Mouse (Mus musculus): ENCODE measurements around the gene 1700001O22Rik. TPM values are rescaled to one million over a fixed set of nuclear protein-coding genes. Genes with fewer than 3 reads are reported as not detected.
A peak's percentile ranks its signal among the peaks of the same experiment; 100 is the strongest.

Gene 1700001O22Rik
- polyA plus RNA-seq, 1 experiment from 2014 or later = 2.5 TPM

DNA sequence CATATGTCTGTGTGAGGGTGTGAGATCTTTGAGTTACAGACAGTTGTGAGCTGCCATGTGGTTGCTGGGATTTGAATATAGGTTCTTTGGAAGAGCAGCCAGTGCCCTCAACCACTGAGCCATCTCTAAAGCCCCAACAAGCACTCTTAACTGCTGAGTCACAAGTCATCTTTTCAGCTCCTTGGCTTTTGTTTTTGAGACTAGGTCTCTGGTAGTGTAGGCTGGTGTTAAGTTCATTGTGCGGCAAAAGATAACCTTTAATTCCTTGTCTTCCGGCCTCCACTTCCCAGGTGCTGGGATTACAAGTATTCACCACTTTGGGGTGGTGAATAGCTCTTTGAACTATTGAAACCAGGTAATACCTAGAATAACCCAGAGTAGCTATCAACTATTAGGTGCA is 2.5 kb upstream of the 1700001O22Rik start:
- Histone ChIP-seq H3K36me3 (ENCODE audit: control insufficient read depth, insufficient read depth, low read length) (no peaks in the 10 kb centered on the region), H3K4me3 (ENCODE audit: low read depth, low read length) (no peak overlapping the region), H3K9ac (ENCODE audit: low read length) (no peak overlapping the region), H3K9me3 (ENCODE audit: control insufficient read depth, low read length) (no peaks in the 10 kb centered on the region), H3K4me2 (no peak overlapping the region), H3K27ac (ENCODE audit: low read depth, low read length) (no peak overlapping the region), H3K4me1 (ENCODE audit: control insufficient read depth, insufficient read depth, low read length) (peaks cover 19% of the 10 kb centered on the region), H3K27me3 (ENCODE audit: control insufficient read depth, insufficient read depth, low read length) (peaks cover 18% of the 10 kb centered on the region)
- DNase-seq (ENCODE audit: low spot score, missing footprints) = no peak
- no peak for ATAC-seq (ENCODE audit: low FRiP score)
- WGBS = 93% methylated on average over 2 of the region's 2 CpGs

- WGBS = 1% methylated on average over 76 of the region's 77 CpGs
- peak; percentile 96 for DNase-seq (ENCODE audit: low spot score, missing footprints)
- H3K27ac ChIP-seq (ENCODE audit: low read depth, low read length) = no peak overlapping the region
Measured at GRCm38 (mm10) chr2:30801067-30801852, 2.2 kb downstream of the 1700001O22Rik start.

DNA sequence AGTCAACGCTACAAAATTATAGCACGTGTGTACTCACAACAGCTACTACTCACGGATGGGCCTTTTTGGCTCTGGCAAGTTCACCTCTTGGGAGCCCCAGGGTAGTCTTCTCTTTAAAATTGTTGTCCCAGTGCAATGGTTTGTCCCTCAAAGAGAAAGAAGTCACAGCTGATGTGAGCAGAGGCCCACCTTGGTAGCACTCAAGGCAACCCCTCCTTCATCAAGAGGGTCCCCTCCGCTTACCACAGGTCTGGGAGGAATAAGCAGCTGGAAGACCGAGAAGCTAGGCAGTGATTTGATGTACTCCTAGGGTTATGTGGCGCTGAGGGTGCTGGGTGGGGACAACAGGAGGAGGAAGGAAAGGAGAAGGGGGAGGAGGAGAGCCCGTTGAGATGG is 2.8 kb downstream of the 1700001O22Rik start:
- Histone ChIP-seq H3K4me2 (peak overlapping the region; percentile 88), H3K27ac (ENCODE audit: low read depth, low read length) (no peak overlapping the region), H3K36me3 (ENCODE audit: control insufficient read depth, insufficient read depth, low read length) (no peaks in the 10 kb centered on the region), H3K27me3 (ENCODE audit: control insufficient read depth, insufficient read depth, low read length) (peaks cover 29% of the 10 kb centered on the region), H3K4me3 (ENCODE audit: low read depth, low read length) (peak overlapping the region; percentile 43), H3K4me1 (ENCODE audit: control insufficient read depth, insufficient read depth, low read length) (peaks cover 24% of the 10 kb centered on the region), H3K9me3 (ENCODE audit: control insufficient read depth, low read length) (no peaks in the 10 kb centered on the region), H3K9ac (ENCODE audit: low read length) (peak overlapping the region; percentile 71; the same call in 1 of the 2 replicates)
- 35% methylated on average over 7 of the region's 7 CpGs for WGBS
- ATAC-seq (ENCODE audit: low FRiP score) = no peak
- DNase-seq (ENCODE audit: low spot score, missing footprints) = peak; percentile 90

More at GRCm38 (mm10) chr2:30801067-30801852, 2.2 kb downstream of the 1700001O22Rik start:
- Histone ChIP-seq H3K36me3 (ENCODE audit: control insufficient read depth, insufficient read depth, low read length) (no peaks in the 10 kb centered on the region), H3K4me2 (peak overlapping the region; percentile 88), H3K9ac (ENCODE audit: low read length) (peak overlapping the region; percentile 71), H3K9me3 (ENCODE audit: control insufficient read depth, low read length) (no peaks in the 10 kb centered on the region), H3K4me1 (ENCODE audit: control insufficient read depth, insufficient read depth, low read length) (peaks cover 18% of the 10 kb centered on the region), H3K4me3 (ENCODE audit: low read depth, low read length) (peak overlapping the region; percentile 43), H3K27me3 (ENCODE audit: control insufficient read depth, insufficient read depth, low read length) (peaks cover 29% of the 10 kb centered on the region)
- peak; percentile 54 for ATAC-seq (ENCODE audit: low FRiP score)

DNA sequence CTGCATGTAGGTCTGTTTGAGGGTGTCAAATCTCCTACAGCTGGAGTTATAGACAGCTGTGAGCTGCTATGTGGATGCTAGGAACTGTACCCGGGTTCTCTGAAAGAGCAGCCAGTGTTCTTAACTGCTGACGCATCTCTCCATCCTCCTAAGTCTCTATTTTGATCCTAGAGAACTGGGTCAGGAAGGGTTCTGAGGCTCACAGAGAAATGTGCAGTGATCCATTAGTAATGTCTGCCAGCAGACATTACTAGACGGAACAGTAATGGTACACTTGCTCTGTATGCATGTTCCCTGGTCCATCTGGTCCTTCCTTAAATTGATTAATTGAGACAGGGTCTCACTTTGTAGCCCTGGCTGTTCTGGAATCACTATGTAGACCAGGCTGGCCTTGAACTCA is 4.0 kb downstream of the 1700001O22Rik start:
- Histone ChIP-seq H3K36me3 (ENCODE audit: control insufficient read depth, insufficient read depth, low read length) (no peaks in the 10 kb centered on the region), H3K4me2 (no peak overlapping the region), H3K9me3 (ENCODE audit: control insufficient read depth, low read length) (no peaks in the 10 kb centered on the region), H3K27ac (ENCODE audit: low read depth, low read length) (no peak overlapping the region), H3K4me3 (ENCODE audit: low read depth, low read length) (no peak overlapping the region), H3K9ac (ENCODE audit: low read length) (no peak overlapping the region), H3K27me3 (ENCODE audit: control insufficient read depth, insufficient read depth, low read length) (peaks cover 29% of the 10 kb centered on the region), H3K4me1 (ENCODE audit: control insufficient read depth, insufficient read depth, low read length) (peaks cover 31% of the 10 kb centered on the region)
- DNase-seq (ENCODE audit: low spot score, missing footprints) (no peak), ATAC-seq (ENCODE audit: low FRiP score) (no peak)
- 89% methylated on average over 3 of the region's 3 CpGs for WGBS

GRCm38 (mm10) chr2:30796382-30796781 is 7.1 kb downstream of the 1700001O22Rik start:
- DNase-seq (ENCODE audit: low spot score, missing footprints) (peak; percentile 94), ATAC-seq (ENCODE audit: low FRiP score) (peak; percentile 71)
- Histone ChIP-seq H3K9ac (ENCODE audit: low read length) (peak overlapping the region; percentile 37), H3K9me3 (ENCODE audit: control insufficient read depth, low read length) (no peaks in the 10 kb centered on the region), H3K4me3 (ENCODE audit: low read depth, low read length) (peak overlapping the region; percentile 2; the same call in 1 of the 2 replicates), H3K4me1 (ENCODE audit: control insufficient read depth, insufficient read depth, low read length) (peaks cover 30% of the 10 kb centered on the region), H3K4me2 (peak overlapping the region; percentile 39), H3K27ac (ENCODE audit: low read depth, low read length) (peak overlapping the region; percentile 35; the same call in 1 of the 2 replicates), H3K27me3 (ENCODE audit: control insufficient read depth, insufficient read depth, low read length) (peaks cover 15% of the 10 kb centered on the region), H3K36me3 (ENCODE audit: control insufficient read depth, insufficient read depth, low read length) (no peaks in the 10 kb centered on the region)
- WGBS = 6% methylated on average over 11 of the region's 11 CpGs

DNA sequence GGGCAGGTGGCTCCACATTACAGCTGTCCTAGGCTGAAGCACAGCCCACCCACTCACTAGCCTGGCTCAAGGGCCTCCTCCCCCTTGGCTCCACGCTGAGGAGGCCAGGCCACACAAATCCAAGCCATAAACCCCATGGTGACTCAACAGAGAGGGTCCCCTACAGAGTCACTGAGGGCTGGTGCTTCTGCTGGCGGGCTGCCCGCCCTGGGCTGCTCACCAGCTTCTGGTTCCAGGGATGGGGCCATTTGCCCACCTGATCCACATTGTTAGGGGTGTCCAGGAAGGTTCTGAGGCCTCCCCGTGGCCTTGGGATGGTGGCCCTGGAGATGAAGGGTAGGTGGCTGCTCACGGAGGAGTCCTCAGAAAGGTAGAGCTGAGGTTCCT is 7.6 kb downstream of the 1700001O22Rik start:
- no peaks in the 10 kb centered on the region for H3K9me3 ChIP-seq (ENCODE audit: control insufficient read depth, low read length)
- WGBS = 38% methylated on average over 5 of the region's 5 CpGs
- peak overlapping the region; percentile 39 for H3K4me2 ChIP-seq
- H3K27me3 ChIP-seq (ENCODE audit: control insufficient read depth, insufficient read depth, low read length) = peaks cover 10% of the 10 kb centered on the region
- peak overlapping the region; percentile 35 for H3K27ac ChIP-seq (ENCODE audit: low read depth, low read length)
- H3K36me3 ChIP-seq (ENCODE audit: control insufficient read depth, insufficient read depth, low read length) = no peaks in the 10 kb centered on the region
- peaks cover 25% of the 10 kb centered on the region for H3K4me1 ChIP-seq (ENCODE audit: control insufficient read depth, insufficient read depth, low read length)
- DNase-seq (ENCODE audit: low spot score, missing footprints) = no peak
- H3K4me3 ChIP-seq (ENCODE audit: low read depth, low read length) = no peak overlapping the region; the same call in 1 of the 2 replicates
- H3K9ac ChIP-seq (ENCODE audit: low read length) = peak overlapping the region; percentile 37; the same call in 1 of the 2 replicates
- ATAC-seq (ENCODE audit: low FRiP score) = peak; percentile 18; the same call in 1 of the 2 replicates

- 70% methylated on average over 7 of the region's 7 CpGs for WGBS
- Histone ChIP-seq H3K4me3 (ENCODE audit: low read depth, low read length) (peak overlapping the region; percentile 32; the same call in 1 of the 2 replicates), H3K27ac (ENCODE audit: low read depth, low read length) (peak overlapping the region; percentile 35; the same call in 1 of the 2 replicates), H3K27me3 (ENCODE audit: control insufficient read depth, insufficient read depth, low read length) (peaks cover 5% of the 10 kb centered on the region; the same call in 1 of the 2 replicates), H3K36me3 (ENCODE audit: control insufficient read depth, insufficient read depth, low read length) (no peaks in the 10 kb centered on the region), H3K4me1 (ENCODE audit: control insufficient read depth, insufficient read depth, low read length) (peaks cover 24% of the 10 kb centered on the region), H3K4me2 (peak overlapping the region; percentile 65), H3K9ac (ENCODE audit: low read length) (peak overlapping the region; percentile 20; the same call in 1 of the 2 replicates), H3K9me3 (ENCODE audit: control insufficient read depth, low read length) (no peaks in the 10 kb centered on the region)
- ATAC-seq (ENCODE audit: low FRiP score) (0 out of 2 replicates have a peak, but pooled peaks have one; percentile 12), DNase-seq (ENCODE audit: low spot score, missing footprints) (no peak)
Measured at GRCm38 (mm10) chr2:30795271-30795888, 8.1 kb downstream of the 1700001O22Rik start.

DNA sequence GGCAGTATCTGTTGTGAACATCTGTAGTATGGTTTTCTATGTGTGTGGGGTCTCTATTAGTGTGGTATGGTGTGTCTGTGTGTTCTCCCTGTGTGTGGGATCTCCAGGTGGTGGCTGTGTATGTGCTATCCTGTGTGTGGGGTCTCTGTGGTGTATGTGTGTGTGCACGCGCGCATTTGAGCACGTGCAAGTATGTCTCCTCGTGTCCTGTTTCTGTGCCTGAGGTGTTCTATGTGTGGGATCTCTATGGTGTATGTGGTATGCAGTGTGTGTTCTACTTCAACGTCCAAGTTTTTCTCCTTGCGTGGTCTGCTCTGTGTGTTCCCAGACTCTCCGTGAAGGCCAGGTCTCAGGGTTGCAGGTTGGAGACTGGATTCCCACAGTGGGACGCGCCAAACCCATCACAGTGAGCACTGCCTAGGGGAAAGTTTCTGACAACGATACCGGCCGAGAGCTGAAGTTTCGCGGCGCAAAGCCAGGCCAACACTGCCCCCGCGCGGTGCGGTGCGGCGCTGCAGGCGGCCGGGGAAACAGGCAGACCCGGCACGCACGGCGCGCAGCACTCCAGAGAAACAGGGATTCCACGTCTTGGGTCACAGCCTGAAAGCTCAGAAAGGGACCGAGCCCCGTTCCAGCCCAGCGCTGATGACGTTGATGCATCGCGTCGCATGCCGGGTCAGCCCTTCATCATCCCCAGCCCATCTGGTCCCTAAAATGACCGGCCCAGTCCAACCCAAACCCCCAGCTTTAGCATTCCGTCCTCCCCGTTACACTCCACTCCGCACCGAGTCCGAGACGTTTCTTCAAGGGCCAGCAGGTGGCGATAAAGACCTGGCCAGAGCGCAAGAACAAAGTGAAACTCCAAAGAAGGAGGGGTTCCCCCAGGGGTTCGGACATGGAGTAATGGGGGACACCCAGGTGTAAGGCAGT is 9.0 kb downstream of the 1700001O22Rik start:
- 5% methylated on average over 48 of the region's 48 CpGs for WGBS
- DNase-seq (ENCODE audit: low spot score, missing footprints) (peak; percentile 100), ATAC-seq (ENCODE audit: low FRiP score) (peak; percentile 75)
- no peaks in the 10 kb centered on the region for H3K36me3 ChIP-seq (ENCODE audit: control insufficient read depth, insufficient read depth, low read length)
- H3K9me3 ChIP-seq (ENCODE audit: control insufficient read depth, low read length) = no peaks in the 10 kb centered on the region
- H3K4me2 ChIP-seq = peak overlapping the region; percentile 65
- no peaks in the 10 kb centered on the region for H3K27me3 ChIP-seq (ENCODE audit: control insufficient read depth, insufficient read depth, low read length)
- peak overlapping the region; percentile 32 for H3K4me3 ChIP-seq (ENCODE audit: low read depth, low read length)
- H3K9ac ChIP-seq (ENCODE audit: low read length) = peak overlapping the region; percentile 63
- H3K27ac ChIP-seq (ENCODE audit: low read depth, low read length) = no peak overlapping the region
- peaks cover 24% of the 10 kb centered on the region for H3K4me1 ChIP-seq (ENCODE audit: control insufficient read depth, insufficient read depth, low read length)
